Mouse (Mus musculus) kidney, embryonic 16.5 days (tissue): ENCODE results near the gene Cdk14. TPM values are rescaled to one million over a fixed set of nuclear protein-coding genes. Genes with fewer than 3 reads are reported as not detected.
A peak's percentile ranks its signal among the peaks of the same experiment; 100 is the strongest.

Experiments
- ATAC-seq: fragments of 200-750 bp; cut with Nextera tagmentation; 2 replicates; pipeline ENCODE4 v1.8.0; 2017; ENCODE audit warnings: moderate TSS enrichment; ENCODE audit not compliant: low FRiP score, low TSS enrichment
- H3K27ac ChIP-seq: fragments of 300-500 bp; sonication (generic); 2 replicates; pipeline ENCODE4 v1.5.1; 2014; ENCODE audit warnings: low read length
- H3K27me3 ChIP-seq: fragments of 300-500 bp; sonication (generic); 2 replicates; pipeline ENCODE4 v1.6.1; 2014; ENCODE audit warnings: low read length, control low read depth, mixed read lengths; ENCODE audit not compliant: insufficient read depth
- H3K36me3 ChIP-seq: fragments of 300-500 bp; sonication (generic); 2 replicates; pipeline ENCODE4 v1.6.1; 2014; ENCODE audit warnings: low read length, control low read depth, mixed read lengths; ENCODE audit not compliant: insufficient read depth
- H3K4me1 ChIP-seq: fragments of 300-500 bp; sonication (generic); 2 replicates; pipeline ENCODE4 v1.6.1; 2014; ENCODE audit warnings: low read length, control low read depth, mixed read lengths; ENCODE audit not compliant: insufficient read depth
- H3K4me2 ChIP-seq: fragments of 300-500 bp; sonication (generic); replicated peaks from 2 replicates; pipeline ENCODE4 v1.6.1; 2014; ENCODE audit warnings: low read depth, low read length
- H3K4me3 ChIP-seq: fragments of 300-500 bp; sonication (generic); 2 replicates; pipeline ENCODE4 v1.5.1; 2014; ENCODE audit warnings: mild to moderate bottlenecking, low read length
- H3K9ac ChIP-seq: fragments of 300-500 bp; sonication (generic); replicated peaks from 2 replicates; pipeline ENCODE4 v1.6.1; 2014; ENCODE audit warnings: low read length
- H3K9me3 ChIP-seq: fragments of 300-500 bp; sonication (generic); 2 replicates; pipeline ENCODE4 v1.6.1; 2016; ENCODE audit warnings: low read length, control low read depth
- WGBS: fragments of 180-500 bp; shearing (Covaris S2); extraction: QIAGEN DNeasy Blood & Tissue Kit; methylation state at CpG from one replicate; pipeline ENCODE4 v1.1.7; 2014; 5-methylcytosine and 5-hydroxymethylcytosine counted together
- polyA plus RNA-seq: library from polyadenylated mRNA; unstranded; fragments of >200 nt; fragmentation: Nextera tagmentation; extraction: Ambion mirVana; gene quantifications from 2 replicates; pipeline ENCODE4 v1.2.1, GENCODE M21; 2015

The Cdk14 gene
- polyA plus RNA-seq, 1 experiment from 2014 or later = 10.2 TPM

DNA sequence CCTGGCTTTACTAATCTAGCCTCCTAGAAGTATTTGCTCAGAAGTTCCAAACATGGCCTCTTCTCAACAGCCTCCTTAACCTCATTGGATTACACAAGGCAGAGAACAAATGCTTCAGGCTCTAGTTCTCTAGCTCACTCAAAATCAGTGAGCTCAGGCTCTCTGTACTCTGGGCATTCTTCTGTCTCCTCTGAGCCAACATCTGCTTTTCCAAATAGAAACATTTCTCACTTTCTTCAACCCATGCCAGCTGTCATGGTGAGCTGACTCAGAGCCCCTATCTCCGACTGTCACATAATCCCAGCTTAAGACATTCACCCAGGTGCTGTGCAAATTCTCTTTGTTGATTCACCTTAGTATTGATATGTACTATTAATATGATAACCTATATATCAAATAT, 414.5 kb downstream of the Cdk14 start:
- Histone ChIP-seq H3K36me3 (0 out of 2 replicates have a peak, but pooled peaks cover 3% of the 10 kb centered on the region), H3K27me3 (no peaks in the 10 kb centered on the region), H3K4me3 (no peak overlapping the region), H3K27ac (no peak overlapping the region), H3K9me3 (no peaks in the 10 kb centered on the region), H3K9ac (no peak overlapping the region), H3K4me1 (no peaks in the 10 kb centered on the region), H3K4me2 (no peak overlapping the region)
- ATAC-seq = no peak
- WGBS = 78% methylated on average over 1 of the region's 1 CpGs

DNA sequence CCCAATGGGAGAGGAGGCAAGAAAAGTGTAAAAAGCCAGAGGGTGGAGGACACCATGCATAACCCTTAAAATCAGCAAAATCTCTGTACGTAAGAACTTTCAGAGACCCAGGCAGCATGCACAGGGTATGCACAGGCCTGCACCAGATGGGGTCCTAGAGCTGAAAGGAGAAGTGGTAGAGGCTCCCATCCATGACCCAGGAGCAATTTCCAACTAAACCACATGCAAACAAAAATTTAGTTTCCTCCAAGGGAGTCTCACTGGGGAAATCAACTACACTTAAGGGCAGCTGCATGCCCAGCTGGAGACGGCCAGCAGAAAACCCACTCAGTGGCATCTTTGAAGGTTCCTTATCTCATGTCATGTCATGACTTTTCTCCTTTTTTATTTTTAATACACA, 415.4 kb downstream of the Cdk14 start:
- H3K27me3 ChIP-seq = no peaks in the 10 kb centered on the region
- H3K36me3 ChIP-seq = no peaks in the 10 kb centered on the region
- no peak overlapping the region for H3K27ac ChIP-seq
- no peak overlapping the region for H3K4me3 ChIP-seq
- H3K4me1 ChIP-seq = no peaks in the 10 kb centered on the region
- no peak overlapping the region for H3K4me2 ChIP-seq
- no peak overlapping the region for H3K9ac ChIP-seq
- no peaks in the 10 kb centered on the region for H3K9me3 ChIP-seq
- 94% methylated on average over 2 of the region's 2 CpGs for WGBS
- ATAC-seq = no peak

DNA sequence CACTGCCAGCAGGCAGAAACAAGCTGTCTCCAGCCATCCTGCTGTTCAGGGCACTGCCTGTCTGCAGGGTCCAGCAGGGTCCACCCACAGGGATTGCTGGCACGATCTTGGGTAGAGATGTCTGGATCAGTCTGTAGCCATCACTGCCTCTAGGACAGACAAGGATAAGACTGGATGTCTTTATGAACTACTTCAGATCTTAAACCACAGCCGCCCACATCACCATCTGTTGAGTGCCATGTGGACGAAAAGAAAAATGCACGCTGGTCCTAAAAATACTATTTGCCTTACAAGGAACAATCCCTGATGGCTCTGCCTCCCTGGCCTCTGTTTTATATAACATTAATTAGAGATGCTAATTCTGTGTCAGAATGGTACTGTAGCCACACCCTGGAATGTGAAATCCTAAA, 426.9 kb downstream of the Cdk14 start:
- Histone ChIP-seq H3K9ac (no peak overlapping the region), H3K9me3 (no peaks in the 10 kb centered on the region), H3K27ac (no peak overlapping the region), H3K27me3 (no peaks in the 10 kb centered on the region), H3K36me3 (no peaks in the 10 kb centered on the region), H3K4me2 (no peak overlapping the region), H3K4me3 (no peak overlapping the region), H3K4me1 (no peaks in the 10 kb centered on the region)
- no peak for ATAC-seq
- WGBS = 77% methylated on average over 4 of the region's 4 CpGs

DNA sequence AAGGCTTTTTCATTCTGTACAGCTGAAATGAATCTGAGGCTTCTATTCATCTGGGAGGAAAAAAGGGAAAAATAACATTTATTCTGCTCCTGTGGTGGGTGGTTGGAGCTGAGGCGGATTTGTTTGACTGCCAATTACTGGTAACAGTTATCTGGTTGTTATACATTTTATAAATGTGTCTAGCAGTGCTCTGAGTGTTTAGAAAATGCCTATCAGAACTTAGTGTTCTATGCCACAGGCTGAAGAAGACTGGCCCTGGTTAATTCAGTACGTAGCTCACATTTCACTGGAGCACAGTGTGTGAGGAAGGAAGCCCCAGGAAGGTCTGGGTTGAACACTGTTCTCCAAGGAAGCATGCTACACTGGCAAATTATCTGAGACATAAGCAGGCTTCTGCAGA, 429.1 kb downstream of the Cdk14 start:
- no peak overlapping the region for H3K4me3 ChIP-seq
- no peak for ATAC-seq
- H3K9me3 ChIP-seq = no peaks in the 10 kb centered on the region
- no peak overlapping the region for H3K4me2 ChIP-seq
- H3K9ac ChIP-seq = no peak overlapping the region
- H3K36me3 ChIP-seq = no peaks in the 10 kb centered on the region
- H3K4me1 ChIP-seq = no peaks in the 10 kb centered on the region
- no peaks in the 10 kb centered on the region for H3K27me3 ChIP-seq
- 79% methylated on average over 2 of the region's 2 CpGs for WGBS
- H3K27ac ChIP-seq = no peak overlapping the region

DNA sequence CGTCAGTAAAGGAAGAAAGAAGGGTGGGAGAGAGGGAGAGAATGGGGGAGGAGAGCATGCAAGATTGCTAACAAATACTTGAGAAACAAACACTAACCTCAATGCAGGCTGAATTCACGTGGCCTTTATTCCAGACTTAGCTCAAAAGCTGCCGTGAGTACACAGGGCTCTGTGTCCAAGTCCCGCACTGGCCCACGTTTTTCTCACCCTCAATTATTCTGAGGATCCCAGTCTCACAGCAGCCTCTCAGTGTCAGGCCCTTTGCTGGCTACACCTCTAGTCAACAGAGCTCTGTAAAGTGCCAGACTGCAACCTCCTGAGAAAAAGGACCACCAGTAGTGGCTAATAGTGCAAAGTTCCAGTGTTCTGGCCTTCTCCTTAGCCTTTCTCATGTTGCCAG, 429.9 kb downstream of the Cdk14 start:
- 63% methylated on average over 5 of the region's 5 CpGs for WGBS
- Histone ChIP-seq H3K9me3 (no peaks in the 10 kb centered on the region), H3K27ac (no peak overlapping the region), H3K4me3 (no peak overlapping the region), H3K4me1 (no peaks in the 10 kb centered on the region), H3K27me3 (no peaks in the 10 kb centered on the region), H3K36me3 (no peaks in the 10 kb centered on the region), H3K9ac (no peak overlapping the region), H3K4me2 (no peak overlapping the region)
- no peak for ATAC-seq

DNA sequence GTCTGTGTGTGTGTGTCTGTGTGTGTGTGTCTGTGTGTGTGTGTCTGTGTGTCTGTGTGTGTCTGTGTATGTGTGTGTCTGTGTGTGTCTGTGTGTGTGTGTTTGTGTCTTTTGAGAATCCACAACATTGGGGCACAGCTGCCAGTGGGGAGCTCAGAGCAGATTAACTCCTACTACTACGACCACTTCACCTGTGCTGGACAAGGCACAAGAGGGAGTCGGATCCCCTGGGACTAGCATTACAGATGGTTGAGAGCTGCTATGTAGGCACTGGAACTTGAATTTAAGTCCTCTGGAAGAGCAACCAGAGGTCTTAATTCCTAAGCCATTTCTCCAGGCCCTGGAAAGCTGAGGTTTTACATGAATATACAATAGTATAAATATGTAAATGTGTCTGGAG, 433.9 kb downstream of the Cdk14 start:
- Histone ChIP-seq H3K36me3 (no peaks in the 10 kb centered on the region), H3K4me2 (no peak overlapping the region), H3K4me1 (no peaks in the 10 kb centered on the region), H3K27ac (no peak overlapping the region), H3K27me3 (no peaks in the 10 kb centered on the region), H3K9ac (no peak overlapping the region), H3K9me3 (no peaks in the 10 kb centered on the region), H3K4me3 (no peak overlapping the region)
- WGBS = 82% methylated on average over 2 of the region's 2 CpGs
- no peak for ATAC-seq

DNA sequence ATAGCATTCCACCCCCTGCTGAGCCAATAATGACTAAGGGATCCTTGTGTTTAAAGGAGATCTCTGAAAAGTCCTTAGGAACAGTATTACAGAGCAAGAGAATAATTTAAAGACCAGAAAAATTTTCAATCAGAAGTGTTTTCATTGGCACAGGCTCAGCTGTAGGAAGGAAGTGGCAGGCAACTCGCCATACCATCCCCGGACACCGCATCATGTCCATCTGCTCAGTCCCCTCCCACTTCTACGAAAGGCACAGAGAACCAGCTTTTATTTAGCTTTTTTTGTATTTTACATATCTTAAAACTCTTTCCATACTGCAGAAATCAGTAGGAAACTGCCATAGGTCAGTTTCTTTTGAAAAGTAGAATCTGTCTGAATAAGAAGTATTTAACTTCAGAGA, 440.6 kb downstream of the Cdk14 start:
- WGBS = 70% methylated on average over 4 of the region's 4 CpGs
- Histone ChIP-seq H3K9me3 (no peaks in the 10 kb centered on the region), H3K36me3 (no peaks in the 10 kb centered on the region), H3K4me2 (no peak overlapping the region), H3K4me1 (no peaks in the 10 kb centered on the region), H3K27me3 (no peaks in the 10 kb centered on the region), H3K4me3 (no peak overlapping the region), H3K27ac (no peak overlapping the region), H3K9ac (no peak overlapping the region)
- no peak for ATAC-seq

DNA sequence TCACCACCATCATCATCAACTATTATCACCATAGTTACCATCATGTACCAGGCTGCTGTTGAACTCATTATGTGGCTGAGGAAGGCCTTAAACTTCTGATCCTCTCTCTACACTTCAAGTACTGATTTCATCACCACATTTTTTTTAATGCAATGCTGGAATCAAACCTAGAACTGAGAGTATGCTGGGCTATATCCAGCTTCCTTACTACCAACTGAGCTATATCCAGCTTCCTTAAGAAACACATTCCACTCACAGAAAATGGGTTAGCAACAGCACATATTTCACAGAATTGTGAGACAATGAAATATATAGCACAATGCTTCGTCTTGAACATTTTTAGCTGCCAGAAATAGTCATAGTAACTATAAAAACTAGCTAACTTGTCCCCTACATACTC, 446.7 kb downstream of the Cdk14 start:
- Histone ChIP-seq H3K27ac (no peak overlapping the region), H3K4me1 (no peaks in the 10 kb centered on the region), H3K36me3 (no peaks in the 10 kb centered on the region), H3K9ac (no peak overlapping the region), H3K27me3 (no peaks in the 10 kb centered on the region), H3K4me3 (no peak overlapping the region), H3K9me3 (no peaks in the 10 kb centered on the region), H3K4me2 (no peak overlapping the region)
- ATAC-seq = no peak
- 80% methylated on average over 1 of the region's 1 CpGs for WGBS

DNA sequence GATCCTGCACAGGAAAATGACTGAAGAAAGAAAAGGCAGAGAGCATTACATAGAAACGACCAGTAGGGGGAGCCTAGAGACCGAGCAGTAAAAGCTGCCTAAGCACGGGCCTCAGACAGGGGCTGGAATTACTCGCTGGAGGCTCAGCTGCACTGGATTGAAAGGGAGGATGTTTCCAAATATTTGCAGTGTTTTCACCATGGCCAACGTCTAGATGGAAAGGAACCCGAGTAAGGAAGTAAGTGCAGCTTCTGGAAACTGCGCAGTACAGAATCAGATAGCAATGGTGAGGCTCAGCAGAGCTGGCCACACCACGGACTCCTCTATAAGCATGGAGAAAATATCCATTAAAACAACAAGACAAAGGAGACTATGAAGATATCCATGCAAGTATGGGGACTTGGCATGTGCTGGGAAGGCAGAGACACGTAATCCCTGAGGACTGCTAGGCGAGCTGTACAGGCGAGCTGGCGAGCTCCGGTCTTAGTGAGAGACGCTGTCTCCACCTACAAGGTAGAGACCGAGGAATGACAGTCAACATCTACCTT, 458.0 kb downstream of the Cdk14 start:
- no peaks in the 10 kb centered on the region for H3K9me3 ChIP-seq
- H3K36me3 ChIP-seq = no peaks in the 10 kb centered on the region
- H3K4me1 ChIP-seq = no peaks in the 10 kb centered on the region
- H3K9ac ChIP-seq = no peak overlapping the region
- ATAC-seq = peak; percentile 83
- no peaks in the 10 kb centered on the region for H3K27me3 ChIP-seq
- no peak overlapping the region for H3K4me3 ChIP-seq
- no peak overlapping the region for H3K27ac ChIP-seq
- 55% methylated on average over 15 of the region's 15 CpGs for WGBS
- no peak overlapping the region for H3K4me2 ChIP-seq

DNA sequence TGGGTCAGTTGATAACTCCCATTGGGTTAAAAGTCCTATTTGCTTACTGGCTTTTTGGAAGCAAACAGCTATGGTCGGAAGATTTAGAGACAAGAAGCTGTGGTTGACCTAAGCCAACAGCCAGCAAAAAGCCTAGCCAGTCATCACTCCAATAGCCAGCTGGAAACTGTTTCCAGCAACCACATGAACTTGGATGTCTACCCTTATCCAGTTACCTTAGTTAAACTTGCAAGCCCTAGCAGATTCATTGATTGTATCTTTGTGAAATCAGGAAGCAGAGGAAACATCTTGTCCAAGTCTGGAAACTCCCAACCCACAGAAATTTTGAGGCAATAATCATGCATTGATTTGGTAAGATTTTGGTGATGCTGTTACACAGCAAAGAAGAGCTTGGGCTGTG, 458.5 kb downstream of the Cdk14 start:
- no peak for ATAC-seq
- no peak overlapping the region for H3K4me2 ChIP-seq
- no peaks in the 10 kb centered on the region for H3K36me3 ChIP-seq
- no peaks in the 10 kb centered on the region for H3K4me1 ChIP-seq
- no peak overlapping the region for H3K4me3 ChIP-seq
- H3K27me3 ChIP-seq = no peaks in the 10 kb centered on the region
- no peak overlapping the region for H3K27ac ChIP-seq
- H3K9me3 ChIP-seq = no peaks in the 10 kb centered on the region
- H3K9ac ChIP-seq = no peak overlapping the region
- WGBS = 89% methylated on average over 1 of the region's 1 CpGs
